Mouse (Mus musculus) neural tube, embryonic 12.5 days (tissue): Measurements from ENCODE around the gene Zfp819. TPM values are rescaled to one million over a fixed set of nuclear protein-coding genes. Genes with fewer than 3 reads are reported as not detected.

Experiments used
- ATAC-seq: fragments of 200-750 bp; cut with Nextera tagmentation; 2 replicates; pipeline ENCODE4 v1.8.0; 2017; ENCODE audit warnings: low read depth, mild to moderate bottlenecking, moderate TSS enrichment, moderate library complexity; ENCODE audit not compliant: low FRiP score
- H3K27ac ChIP-seq: fragments of 300-500 bp; sonication (generic); 2 replicates; pipeline ENCODE4 v1.5.1; 2016
- H3K27me3 ChIP-seq: fragments of 300-500 bp; sonication (generic); replicated peaks from 2 replicates; pipeline ENCODE4 v1.6.1; 2016; ENCODE audit warnings: mild to moderate bottlenecking
- H3K36me3 ChIP-seq: fragments of 300-500 bp; sonication (generic); 2 replicates; pipeline ENCODE4 v1.6.1; 2016; ENCODE audit warnings: mild to moderate bottlenecking
- H3K4me1 ChIP-seq: fragments of 300-500 bp; sonication (generic); 2 replicates; pipeline ENCODE4 v1.6.1; 2016
- H3K4me2 ChIP-seq: fragments of 300-500 bp; sonication (generic); replicated peaks from 2 replicates; pipeline ENCODE4 v1.6.1; 2016; ENCODE audit warnings: mild to moderate bottlenecking
- H3K4me3 ChIP-seq: fragments of 300-500 bp; sonication (generic); 2 replicates; pipeline ENCODE4 v1.5.1; 2016
- H3K9ac ChIP-seq: fragments of 300-500 bp; sonication (generic); 2 replicates; pipeline ENCODE4 v1.6.1; 2016; ENCODE audit warnings: mild to moderate bottlenecking
- H3K9me3 ChIP-seq: fragments of 300-500 bp; sonication (generic); 2 replicates; pipeline ENCODE4 v1.6.1; 2016; ENCODE audit warnings: mild to moderate bottlenecking
- WGBS: fragments of 180-500 bp; shearing (Covaris S2); methylation state at CpG from one replicate; pipeline ENCODE4 v1.1.7; 2016; 5-methylcytosine and 5-hydroxymethylcytosine counted together
- polyA plus RNA-seq: library from polyadenylated mRNA; unstranded; fragments of >200 nt; fragmentation: Nextera tagmentation; extraction: Ambion mirVana; gene quantifications from 2 replicates; pipeline ENCODE4 v1.2.1, GENCODE M21; 2016

Zfp819 gene
- 0.24 and 0.31 TPM in 2 replicates for polyA plus RNA-seq

- H3K27me3 ChIP-seq, result no peaks in the 10 kb centered on the region
- H3K9me3 ChIP-seq, result no peaks in the 10 kb centered on the region
- peak within 1 kb of the TSS; percentile 42 for H3K4me3 ChIP-seq
- no peaks in the 10 kb centered on the region for H3K36me3 ChIP-seq
- peak within 1 kb of the TSS; percentile 30; the same call in 1 of the 2 replicates for H3K9ac ChIP-seq
- peak within 1 kb of the TSS; percentile 76 for H3K4me2 ChIP-seq
- peaks cover 13% of the 10 kb centered on the region for H3K4me1 ChIP-seq
- peak; percentile 78 for ATAC-seq
- WGBS, result 15% methylated on average over 41 of the region's 41 CpGs
- H3K27ac ChIP-seq, result no peak within 1 kb of the TSS
Observed at GRCm38 (mm10) chr7:43606896-43607742, at the start of gene Zfp819. Gene Zfp819, plus strand, starts transcription at chr7:43607169.

- peak; percentile 92 for ATAC-seq
Observed at GRCm38 (mm10) chr7:43562006-43562633, 44.8 kb upstream of the Zfp819 start, which contains the start of gene Zfp658. Gene Zfp658, plus strand, starts transcription at chr7:43562256.

GRCm38 (mm10) chr7:43562651-43563070 lies 44.3 kb upstream of the Zfp819 start:
- Histone ChIP-seq H3K9me3 (no peaks in the 10 kb centered on the region), H3K4me3 (peak overlapping the region; percentile 55), H3K27ac (peak overlapping the region; percentile 79), H3K9ac (peak overlapping the region; percentile 76), H3K27me3 (no peaks in the 10 kb centered on the region), H3K4me1 (peaks cover 13% of the 10 kb centered on the region), H3K4me2 (peak overlapping the region; percentile 80), H3K36me3 (peaks cover 21% of the 10 kb centered on the region)
- under 1% methylated on average over 10 of the region's 10 CpGs for WGBS
- peak; percentile 62 for ATAC-seq

More at GRCm38 (mm10) chr7:43562006-43562633, 44.8 kb upstream of the Zfp819 start, which contains the start of gene Zfp658:
- Histone ChIP-seq H3K27me3 (no peaks in the 10 kb centered on the region), H3K9me3 (no peaks in the 10 kb centered on the region), H3K9ac (peak within 1 kb of the TSS; percentile 76), H3K36me3 (peaks cover 15% of the 10 kb centered on the region), H3K4me3 (peak within 1 kb of the TSS; percentile 55), H3K27ac (peak within 1 kb of the TSS; percentile 79), H3K4me2 (peak within 1 kb of the TSS; percentile 80), H3K4me1 (peaks cover 13% of the 10 kb centered on the region)
- under 1% methylated on average over 27 of the region's 27 CpGs for WGBS

- ATAC-seq, result no peak
- Histone ChIP-seq H3K4me3 (peak overlapping the region; percentile 55), H3K4me1 (peaks cover 13% of the 10 kb centered on the region), H3K9ac (peak overlapping the region; percentile 76), H3K27ac (no peak overlapping the region), H3K4me2 (peak overlapping the region; percentile 80), H3K27me3 (no peaks in the 10 kb centered on the region), H3K36me3 (peaks cover 27% of the 10 kb centered on the region), H3K9me3 (no peaks in the 10 kb centered on the region)
- 61% methylated on average over 6 of the region's 6 CpGs for WGBS
Observed at GRCm38 (mm10) chr7:43563300-43563699, 43.7 kb upstream of the Zfp819 start.

- Histone ChIP-seq H3K9ac (no peak overlapping the region), H3K4me2 (no peak overlapping the region), H3K4me1 (no peaks in the 10 kb centered on the region), H3K9me3 (no peaks in the 10 kb centered on the region), H3K27ac (no peak overlapping the region), H3K36me3 (peaks cover 72% of the 10 kb centered on the region), H3K27me3 (no peaks in the 10 kb centered on the region), H3K4me3 (no peak overlapping the region)
- ATAC-seq, result no peak
- WGBS, result 98% methylated on average over 2 of the region's 2 CpGs
Observed at GRCm38 (mm10) chr7:43571216-43571615, 35.8 kb upstream of the Zfp819 start.

- peak within 1 kb of the TSS; percentile 75 for H3K4me2 ChIP-seq
- peaks cover 15% of the 10 kb centered on the region for H3K36me3 ChIP-seq
- H3K27ac ChIP-seq, result peak within 1 kb of the TSS; percentile 83
- H3K4me3 ChIP-seq, result peak within 1 kb of the TSS; percentile 61
- no peaks in the 10 kb centered on the region for H3K9me3 ChIP-seq
- WGBS, result under 1% methylated on average over 37 of the region's 37 CpGs
- H3K4me1 ChIP-seq, result peaks cover 16% of the 10 kb centered on the region
- H3K9ac ChIP-seq, result peak within 1 kb of the TSS; percentile 72
- ATAC-seq, result peak; percentile 97
- no peaks in the 10 kb centered on the region for H3K27me3 ChIP-seq
Observed at GRCm38 (mm10) chr7:43579440-43580171, 27.4 kb upstream of the Zfp819 start, which contains the start of gene Zfp719. Gene Zfp719, plus strand, starts transcription at chr7:43579610.

GRCm38 (mm10) chr7:43580526-43580925 lies 26.4 kb upstream of the Zfp819 start:
- no peak for ATAC-seq
- no peak overlapping the region for H3K27ac ChIP-seq
- H3K27me3 ChIP-seq, result no peaks in the 10 kb centered on the region
- H3K4me3 ChIP-seq, result peak overlapping the region; percentile 61
- peaks cover 16% of the 10 kb centered on the region for H3K4me1 ChIP-seq
- H3K4me2 ChIP-seq, result peak overlapping the region; percentile 75
- peak overlapping the region; percentile 72 for H3K9ac ChIP-seq
- WGBS, result 68% methylated on average over 5 of the region's 5 CpGs
- H3K9me3 ChIP-seq, result no peaks in the 10 kb centered on the region
- peaks cover 18% of the 10 kb centered on the region for H3K36me3 ChIP-seq

- Histone ChIP-seq H3K4me2 (no peak overlapping the region), H3K9me3 (no peaks in the 10 kb centered on the region), H3K4me1 (peaks cover 16% of the 10 kb centered on the region), H3K27me3 (no peaks in the 10 kb centered on the region), H3K4me3 (no peak overlapping the region), H3K27ac (no peak overlapping the region), H3K9ac (no peak overlapping the region), H3K36me3 (peaks cover 60% of the 10 kb centered on the region)
- WGBS, result 92% methylated on average over 5 of the region's 5 CpGs
- ATAC-seq, result no peak
Observed at GRCm38 (mm10) chr7:43584790-43585189, 22.2 kb upstream of the Zfp819 start.

- Histone ChIP-seq H3K9ac (no peak overlapping the region), H3K4me3 (no peak overlapping the region), H3K36me3 (no peaks in the 10 kb centered on the region), H3K27me3 (no peaks in the 10 kb centered on the region), H3K27ac (no peak overlapping the region), H3K4me1 (peaks cover 13% of the 10 kb centered on the region), H3K9me3 (no peaks in the 10 kb centered on the region), H3K4me2 (no peak overlapping the region)
- ATAC-seq, result no peak
- 26% methylated on average over 5 of the region's 5 CpGs for WGBS
Observed at GRCm38 (mm10) chr7:43601884-43602283, 5.1 kb upstream of the Zfp819 start.

GRCm38 (mm10) chr7:43607743-43608287 lies 846 bp downstream of the Zfp819 start:
- Histone ChIP-seq H3K27me3 (no peaks in the 10 kb centered on the region), H3K4me3 (no peak overlapping the region), H3K27ac (no peak overlapping the region), H3K9ac (0 out of 2 replicates have a peak overlapping the region, but pooled peaks have one; percentile 30), H3K9me3 (no peaks in the 10 kb centered on the region), H3K36me3 (no peaks in the 10 kb centered on the region), H3K4me1 (peaks cover 8% of the 10 kb centered on the region; the same call in 1 of the 2 replicates), H3K4me2 (peak overlapping the region; percentile 76)
- no peak; the same call in 1 of the 2 replicates for ATAC-seq
- 49% methylated on average over 5 of the region's 5 CpGs for WGBS

GRCm38 (mm10) chr7:43608316-43608824 lies 1.4 kb downstream of the Zfp819 start:
- no peaks in the 10 kb centered on the region for H3K36me3 ChIP-seq
- H3K9ac ChIP-seq, result no peak overlapping the region
- H3K4me2 ChIP-seq, result no peak overlapping the region
- peaks cover 8% of the 10 kb centered on the region; the same call in 1 of the 2 replicates for H3K4me1 ChIP-seq
- no peak overlapping the region for H3K4me3 ChIP-seq
- no peak overlapping the region for H3K27ac ChIP-seq
- H3K9me3 ChIP-seq, result no peaks in the 10 kb centered on the region
- 78% methylated on average over 7 of the region's 7 CpGs for WGBS
- no peaks in the 10 kb centered on the region for H3K27me3 ChIP-seq
- ATAC-seq, result no peak
